Mouse (Mus musculus) liver, embryonic 15.5 days (tissue): Measurements from ENCODE around the gene Gm11034. TPM values are rescaled to one million over a fixed set of nuclear protein-coding genes. Genes with fewer than 3 reads are reported as not detected.

Source experiments
- ATAC-seq: fragments of 200-750 bp; cut with Nextera tagmentation; 2 replicates; pipeline ENCODE4 v1.8.0; 2017; ENCODE audit warnings: moderate number of reproducible peaks, mild to moderate bottlenecking, moderate library complexity; ENCODE audit not compliant: insufficient read depth
- H3K27ac ChIP-seq: fragments of 300-500 bp; sonication (generic); replicated peaks from 2 replicates; pipeline ENCODE4 v1.5.1; 2015; ENCODE audit warnings: mild to moderate bottlenecking, inconsistent platforms
- H3K27me3 ChIP-seq: fragments of 300-500 bp; sonication (generic); 2 replicates; pipeline ENCODE4 v1.6.1; 2015; ENCODE audit warnings: mild to moderate bottlenecking, inconsistent platforms
- H3K36me3 ChIP-seq: fragments of 300-500 bp; sonication (generic); replicated peaks from 2 replicates; pipeline ENCODE4 v1.6.1; 2015; ENCODE audit warnings: moderate library complexity, mild to moderate bottlenecking, inconsistent platforms
- H3K4me1 ChIP-seq: fragments of 300-500 bp; sonication (generic); replicated peaks from 2 replicates; pipeline ENCODE4 v1.6.1; 2015; ENCODE audit warnings: inconsistent platforms
- H3K4me2 ChIP-seq: fragments of 300-500 bp; sonication (generic); 2 replicates; pipeline ENCODE4 v1.6.1; 2015; ENCODE audit warnings: moderate library complexity, mild to moderate bottlenecking, inconsistent platforms
- H3K4me3 ChIP-seq: fragments of 300-500 bp; sonication (generic); replicated peaks from 2 replicates; pipeline ENCODE4 v1.5.1; 2015; ENCODE audit warnings: mild to moderate bottlenecking, inconsistent platforms
- H3K9ac ChIP-seq: fragments of 300-500 bp; sonication (generic); 2 replicates; pipeline ENCODE4 v1.6.1; 2015; ENCODE audit warnings: moderate library complexity, mild to moderate bottlenecking, inconsistent platforms
- H3K9me3 ChIP-seq: fragments of 300-500 bp; sonication (generic); replicated peaks from 2 replicates; pipeline ENCODE4 v1.6.1; 2016; ENCODE audit warnings: inconsistent platforms
- WGBS: fragments of 180-500 bp; shearing (Covaris S2); methylation state at CpG from one replicate; pipeline ENCODE4 v1.1.7; 2015; ENCODE audit warnings: mixed read lengths; ENCODE audit not compliant: insufficient replicate concordance; 5-methylcytosine and 5-hydroxymethylcytosine counted together
- polyA plus RNA-seq: library from polyadenylated mRNA; unstranded; fragments of >200 nt; fragmentation: Nextera tagmentation; extraction: Ambion mirVana; gene quantifications from 2 replicates; pipeline ENCODE4 v1.2.1, GENCODE M21; 2015

Gene Gm11034
- polyA plus RNA-seq, 1 experiment from 2014 or later = not detected

DNA sequence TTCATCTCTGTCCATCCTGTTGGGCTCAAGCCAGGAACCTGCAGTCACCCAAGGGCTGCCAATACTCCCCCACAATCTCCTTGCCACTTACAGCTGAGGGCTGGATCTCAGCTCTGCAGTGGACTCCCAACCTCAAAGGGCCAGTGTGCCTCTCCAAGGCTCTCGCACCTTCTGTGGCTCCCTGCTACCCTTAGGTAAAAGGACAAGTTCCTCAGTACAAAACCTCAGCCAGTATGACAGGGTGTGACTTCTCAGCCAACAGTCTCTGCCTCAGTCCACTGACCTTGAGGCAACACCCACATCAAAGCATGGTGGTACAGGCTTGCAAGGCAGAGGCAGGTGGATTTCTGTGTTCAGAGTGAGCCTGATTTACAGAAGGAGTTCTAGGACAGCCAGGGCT, 1.6 kb downstream of the Gm11034 start:
- Histone ChIP-seq H3K36me3 (no peaks in the 10 kb centered on the region), H3K4me1 (0 out of 2 replicates have a peak, but pooled peaks cover 5% of the 10 kb centered on the region), H3K9ac (no peak overlapping the region), H3K27me3 (no peaks in the 10 kb centered on the region), H3K4me3 (no peak overlapping the region), H3K4me2 (no peak overlapping the region), H3K9me3 (no peaks in the 10 kb centered on the region), H3K27ac (no peak overlapping the region)
- no peak for ATAC-seq
- WGBS = 60% methylated on average over 1 of the region's 1 CpGs

DNA sequence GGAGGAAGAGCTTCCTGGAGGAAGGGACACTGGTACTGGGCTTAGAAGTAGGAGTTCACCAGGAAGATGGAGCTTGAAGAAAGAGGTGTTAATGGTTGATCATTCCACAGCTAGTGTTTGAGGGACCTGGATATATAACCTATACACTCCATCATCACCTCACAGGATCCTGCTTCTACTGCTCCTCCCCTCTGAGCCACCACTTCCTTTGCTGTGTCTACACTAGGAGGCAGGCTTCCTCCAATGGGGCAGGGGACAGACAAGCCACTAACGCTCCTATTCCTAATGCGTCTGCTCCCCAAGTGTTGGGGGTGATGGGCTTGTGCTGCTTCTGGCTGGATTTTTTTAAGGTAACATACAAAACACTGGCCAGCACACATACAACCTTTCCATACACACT, 2.7 kb downstream of the Gm11034 start:
- ATAC-seq = no peak
- H3K27me3 ChIP-seq = no peaks in the 10 kb centered on the region
- H3K4me3 ChIP-seq = no peak overlapping the region
- no peak overlapping the region for H3K27ac ChIP-seq
- no peaks in the 10 kb centered on the region for H3K36me3 ChIP-seq
- no peak overlapping the region for H3K4me2 ChIP-seq
- no peak overlapping the region for H3K9ac ChIP-seq
- no peaks in the 10 kb centered on the region for H3K4me1 ChIP-seq
- WGBS = 54% methylated on average over 2 of the region's 2 CpGs
- no peaks in the 10 kb centered on the region for H3K9me3 ChIP-seq

DNA sequence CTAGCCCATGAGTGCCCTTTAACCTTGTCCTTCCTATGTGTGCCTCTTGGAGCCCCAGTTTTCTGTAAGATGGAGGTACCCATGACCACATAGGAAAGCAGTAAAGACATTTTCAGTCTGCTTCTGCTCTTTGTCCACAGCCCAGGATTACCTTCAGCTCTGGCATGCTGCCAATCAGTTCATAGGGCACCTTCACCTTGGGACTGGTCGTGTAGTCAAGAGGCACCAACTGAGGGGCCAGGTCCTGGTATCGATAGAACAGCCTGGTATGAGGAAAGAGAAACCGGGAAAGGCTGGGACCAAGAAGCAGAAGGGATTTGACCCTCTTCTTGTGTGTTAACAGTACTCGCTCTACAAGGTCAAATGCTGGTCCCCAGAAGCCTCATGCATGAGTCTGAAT, 3.2 kb downstream of the Gm11034 start:
- H3K27ac ChIP-seq = no peak overlapping the region
- ATAC-seq = no peak
- H3K9me3 ChIP-seq = no peaks in the 10 kb centered on the region
- H3K9ac ChIP-seq = no peak overlapping the region
- no peaks in the 10 kb centered on the region for H3K27me3 ChIP-seq
- no peaks in the 10 kb centered on the region for H3K4me1 ChIP-seq
- WGBS = 61% methylated on average over 4 of the region's 4 CpGs
- no peaks in the 10 kb centered on the region for H3K36me3 ChIP-seq
- H3K4me2 ChIP-seq = no peak overlapping the region
- no peak overlapping the region for H3K4me3 ChIP-seq

DNA sequence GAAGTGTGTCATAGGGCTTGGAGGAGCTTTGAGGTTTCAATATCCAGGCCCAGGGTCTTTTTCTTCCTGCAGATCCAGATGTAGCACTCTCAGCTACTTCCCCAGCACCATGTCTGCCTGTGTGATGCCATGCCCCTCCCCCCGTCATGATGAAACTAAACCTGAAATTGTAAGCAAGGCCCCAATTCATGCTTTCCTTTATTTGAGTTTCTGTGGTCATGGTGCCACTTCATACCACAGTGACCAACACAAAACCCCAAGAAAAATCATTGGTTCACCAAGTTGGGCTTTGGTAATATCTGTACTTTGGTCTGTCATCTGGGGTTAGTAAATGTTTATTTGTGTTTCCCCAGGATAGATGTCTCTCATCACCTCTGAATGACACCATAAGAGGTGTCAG, 4.9 kb downstream of the Gm11034 start:
- Histone ChIP-seq H3K9ac (no peak overlapping the region), H3K36me3 (no peaks in the 10 kb centered on the region), H3K27me3 (no peaks in the 10 kb centered on the region), H3K9me3 (0 out of 2 replicates have a peak, but pooled peaks cover 2% of the 10 kb centered on the region), H3K27ac (no peak overlapping the region), H3K4me1 (no peaks in the 10 kb centered on the region), H3K4me3 (no peak overlapping the region), H3K4me2 (no peak overlapping the region)
- WGBS = 73% methylated on average over 1 of the region's 1 CpGs
- no peak for ATAC-seq

DNA sequence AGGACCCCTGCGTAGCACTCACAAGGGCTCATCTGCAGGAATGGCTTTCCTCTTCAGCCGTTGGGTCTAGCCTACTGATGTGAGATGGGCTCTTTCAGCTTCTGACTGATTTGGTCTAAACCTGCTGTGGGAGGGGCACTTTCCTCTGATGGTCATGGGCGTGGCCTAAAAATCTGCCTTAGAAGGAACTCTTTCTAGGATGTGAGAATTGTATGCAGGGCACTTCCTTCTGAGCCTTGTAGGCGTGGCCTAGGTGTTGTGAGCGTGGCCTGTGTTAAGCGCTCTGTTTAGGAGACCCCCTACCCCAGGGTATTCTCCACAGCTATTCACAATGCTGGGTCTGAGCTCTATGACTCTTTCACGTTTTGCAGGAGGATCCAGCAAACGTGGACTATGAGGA, 15.4 kb downstream of the Gm11034 start:
- Histone ChIP-seq H3K9me3 (no peaks in the 10 kb centered on the region; the same call in 1 of the 2 replicates), H3K4me3 (no peak overlapping the region), H3K9ac (no peak overlapping the region), H3K4me1 (no peaks in the 10 kb centered on the region), H3K4me2 (no peak overlapping the region), H3K27ac (no peak overlapping the region), H3K36me3 (no peaks in the 10 kb centered on the region), H3K27me3 (no peaks in the 10 kb centered on the region)
- no peak for ATAC-seq
- 45% methylated on average over 8 of the region's 8 CpGs for WGBS

DNA sequence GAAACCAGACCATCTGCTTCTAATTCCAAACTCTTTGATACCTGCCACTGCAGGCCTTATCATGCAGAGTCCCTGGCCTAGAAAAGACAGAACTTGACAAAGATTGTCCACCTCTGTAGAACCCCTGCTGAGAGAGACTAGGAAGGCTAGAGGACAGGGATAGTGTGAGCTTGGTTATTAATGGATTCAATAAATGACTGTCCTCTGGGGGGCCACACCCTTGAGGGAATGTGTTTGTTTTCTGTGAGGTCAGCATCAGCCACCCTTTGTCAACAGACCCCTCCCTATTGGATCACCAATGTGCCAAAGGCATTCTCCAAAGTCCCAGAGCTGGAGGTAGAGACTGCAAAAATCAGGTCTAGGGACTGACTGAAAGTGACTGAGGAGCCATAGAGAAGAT, 21.4 kb downstream of the Gm11034 start:
- no peak for ATAC-seq
- no peak overlapping the region for H3K9ac ChIP-seq
- no peaks in the 10 kb centered on the region for H3K4me1 ChIP-seq
- no peak overlapping the region for H3K4me3 ChIP-seq
- H3K4me2 ChIP-seq = no peak overlapping the region
- no peak overlapping the region for H3K27ac ChIP-seq
- H3K9me3 ChIP-seq = no peaks in the 10 kb centered on the region
- no peaks in the 10 kb centered on the region for H3K27me3 ChIP-seq
- H3K36me3 ChIP-seq = no peaks in the 10 kb centered on the region

DNA sequence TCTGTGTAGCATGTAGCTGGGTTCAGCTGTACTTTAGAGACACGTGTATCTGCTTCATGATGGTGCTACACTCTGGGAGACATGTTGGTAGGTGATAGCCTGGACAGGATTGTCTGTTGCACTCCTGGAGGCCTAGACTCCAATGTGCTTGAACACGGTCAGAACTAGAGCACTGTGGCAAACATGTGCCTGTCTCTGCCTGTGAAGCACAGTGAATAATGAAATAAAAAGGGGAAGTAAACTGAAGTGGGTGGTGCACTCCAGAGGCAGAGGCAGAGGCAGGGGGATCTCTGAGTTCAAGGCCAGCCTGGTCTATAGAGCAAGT, 23.3 kb downstream of the Gm11034 start:
- Histone ChIP-seq H3K27ac (no peak overlapping the region), H3K4me1 (no peaks in the 10 kb centered on the region), H3K4me3 (no peak overlapping the region), H3K36me3 (no peaks in the 10 kb centered on the region), H3K27me3 (no peaks in the 10 kb centered on the region), H3K9ac (no peak overlapping the region), H3K9me3 (no peaks in the 10 kb centered on the region), H3K4me2 (peak overlapping the region; percentile 8; the same call in 1 of the 2 replicates)
- 52% methylated on average over 2 of the region's 2 CpGs for WGBS
- no peak for ATAC-seq

DNA sequence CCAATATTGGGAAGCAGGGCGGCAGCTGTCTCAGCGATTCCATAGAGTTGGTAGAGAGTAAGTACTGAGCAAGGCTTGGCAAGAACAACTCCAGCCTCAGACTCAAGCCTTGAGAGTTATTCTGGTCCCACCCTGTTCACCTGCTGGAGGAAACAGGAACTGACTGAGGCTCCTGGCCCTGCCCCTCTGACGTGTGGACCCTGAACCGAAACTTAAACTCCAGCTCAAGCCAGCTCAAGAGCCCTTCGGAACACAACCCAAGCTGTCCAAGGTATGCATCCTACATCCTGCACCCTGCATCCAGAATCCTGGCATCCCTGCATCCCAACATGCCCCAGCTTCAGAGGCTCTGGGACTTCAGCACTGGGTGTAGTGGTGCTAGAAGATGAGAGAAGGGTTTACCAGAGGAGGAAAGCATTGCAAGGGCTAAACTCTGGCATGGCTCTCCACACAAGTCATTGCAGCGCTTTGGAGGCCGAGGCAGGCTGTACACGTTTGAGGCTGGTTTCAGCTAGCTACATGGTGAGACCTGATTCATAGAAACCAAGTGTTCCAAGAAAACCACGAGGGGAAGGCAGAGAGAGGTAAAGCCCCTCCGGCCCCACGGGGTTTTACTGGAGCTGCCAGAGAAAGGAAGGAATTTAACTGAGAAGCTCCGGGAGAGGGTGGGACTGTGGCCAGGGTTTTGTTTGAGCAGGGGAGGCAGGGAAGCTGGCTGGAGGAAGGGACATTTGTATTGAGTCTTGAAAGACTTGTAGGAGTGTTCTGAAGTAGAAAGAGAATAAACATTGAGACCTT, 23.8 kb downstream of the Gm11034 start, which contains the start of gene Hsh2d:
Gene Hsh2d, plus strand, starts transcription at position 222 of the 798 bp plus-strand sequence.
- Histone ChIP-seq H3K27ac (no peak within 1 kb of the TSS), H3K36me3 (no peaks in the 10 kb centered on the region), H3K4me3 (peak within 1 kb of the TSS; percentile 3; the same call in 1 of the 2 replicates), H3K9ac (0 out of 2 replicates have a peak within 1 kb of the TSS, but pooled peaks have one; percentile 4), H3K9me3 (no peaks in the 10 kb centered on the region), H3K4me2 (peak within 1 kb of the TSS; percentile 8; the same call in 1 of the 2 replicates), H3K27me3 (no peaks in the 10 kb centered on the region), H3K4me1 (no peaks in the 10 kb centered on the region)
- ATAC-seq = no peak
- 50% methylated on average over 12 of the region's 12 CpGs for WGBS

DNA sequence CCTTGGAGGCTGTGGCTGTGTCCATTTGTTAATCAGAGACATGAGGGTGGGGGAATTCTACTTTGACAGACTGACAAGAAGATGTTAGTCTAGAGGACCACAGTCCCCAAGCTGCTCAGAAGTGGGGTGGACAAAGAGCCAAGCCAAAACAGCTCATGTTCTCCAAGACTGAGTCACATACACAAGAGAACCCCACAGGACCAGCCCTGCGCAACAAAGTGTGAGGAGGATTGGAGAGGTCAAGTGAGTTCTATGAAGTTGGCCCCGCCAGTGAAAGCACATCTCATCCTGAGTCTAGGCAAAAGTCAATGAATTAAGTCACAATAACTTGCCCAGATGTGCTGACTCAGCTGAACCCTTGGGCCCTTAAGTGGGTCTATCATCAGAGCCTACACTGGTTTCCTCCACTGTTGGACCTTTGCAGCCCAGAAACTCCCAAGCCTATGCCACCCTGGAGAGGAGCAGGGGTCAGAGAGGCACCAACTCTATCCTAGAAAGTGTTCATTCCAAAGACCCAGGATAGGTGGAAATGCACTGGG, 25.6 kb downstream of the Gm11034 start:
- Histone ChIP-seq H3K36me3 (no peaks in the 10 kb centered on the region), H3K9ac (no peak overlapping the region), H3K27me3 (no peaks in the 10 kb centered on the region), H3K4me2 (no peak overlapping the region), H3K27ac (no peak overlapping the region), H3K9me3 (no peaks in the 10 kb centered on the region), H3K4me1 (0 out of 2 replicates have a peak, but pooled peaks cover 5% of the 10 kb centered on the region), H3K4me3 (no peak overlapping the region)
- WGBS = 69% methylated on average over 2 of the region's 2 CpGs
- ATAC-seq = no peak

DNA sequence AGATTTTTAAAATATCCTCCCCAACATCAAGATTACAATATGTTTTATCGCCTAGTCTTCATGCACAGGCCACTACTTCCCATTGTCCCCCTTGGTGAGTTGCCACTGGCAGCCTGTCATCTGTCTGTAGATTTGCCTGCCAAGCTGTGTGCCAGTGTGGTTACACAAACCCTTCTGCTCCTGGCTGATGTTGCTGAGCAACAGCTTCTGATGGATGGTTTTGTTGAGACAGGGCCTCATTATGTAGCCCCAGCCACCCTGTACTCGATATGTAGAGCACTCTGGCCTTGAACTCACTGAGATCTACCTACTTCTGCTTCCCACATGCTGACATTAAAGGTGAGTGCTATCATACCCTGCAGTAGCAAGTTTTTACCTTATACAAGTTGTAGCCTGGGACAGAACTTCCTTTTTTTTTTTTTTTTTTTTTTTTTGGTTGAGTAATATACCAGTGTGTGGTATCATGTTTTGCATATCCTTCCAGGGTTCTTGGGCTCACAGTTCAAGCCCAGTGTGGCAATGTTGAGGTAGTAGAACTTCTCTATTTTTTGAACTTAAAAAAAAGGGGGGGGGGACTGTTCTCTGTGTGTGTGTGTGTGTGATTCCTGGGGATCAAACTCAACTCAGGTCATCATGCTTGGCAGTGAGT, 29.8 kb downstream of the Gm11034 start:
- 0 out of 2 replicates have a peak, but pooled peaks cover 5% of the 10 kb centered on the region for H3K4me1 ChIP-seq
- H3K9ac ChIP-seq = no peak overlapping the region
- ATAC-seq = no peak
- H3K27me3 ChIP-seq = no peaks in the 10 kb centered on the region
- no peak overlapping the region for H3K4me3 ChIP-seq
- H3K36me3 ChIP-seq = peaks cover 36% of the 10 kb centered on the region
- WGBS = 53% methylated on average over 2 of the region's 2 CpGs
- peak overlapping the region; percentile 51; the same call in 1 of the 2 replicates for H3K27ac ChIP-seq
- H3K9me3 ChIP-seq = no peaks in the 10 kb centered on the region
- no peak overlapping the region for H3K4me2 ChIP-seq

DNA sequence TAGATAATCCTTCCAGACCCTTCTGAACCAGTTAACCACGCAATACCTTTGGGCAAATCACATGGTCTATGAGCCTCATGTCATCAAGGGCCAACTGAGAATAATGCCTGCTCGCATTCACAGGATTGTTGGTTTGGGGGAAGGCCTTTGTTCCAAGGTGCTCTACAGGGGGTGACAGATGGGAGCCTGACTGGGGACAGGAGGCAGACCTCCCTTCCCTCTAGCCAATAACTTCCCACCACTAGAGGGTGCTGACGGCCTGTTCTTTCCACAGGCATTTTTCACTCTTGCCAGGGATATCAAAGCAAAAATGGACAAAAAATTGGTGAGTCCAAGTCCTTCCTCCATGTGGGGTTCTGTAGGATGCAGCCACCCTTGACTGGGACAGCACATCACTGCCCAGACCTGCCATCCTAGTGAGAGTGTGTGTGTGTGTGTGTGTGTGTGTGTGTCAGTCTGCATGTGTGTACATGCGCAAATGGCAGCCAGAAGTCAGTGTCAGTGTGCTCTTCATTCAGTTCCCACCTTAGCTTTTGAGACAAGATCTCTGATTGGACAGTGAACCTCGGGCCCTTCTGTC, 36.0 kb downstream of the Gm11034 start:
- no peak overlapping the region for H3K9ac ChIP-seq
- H3K27ac ChIP-seq = no peak overlapping the region
- H3K36me3 ChIP-seq = peaks cover 99% of the 10 kb centered on the region
- ATAC-seq = no peak
- no peak overlapping the region for H3K4me3 ChIP-seq
- no peaks in the 10 kb centered on the region for H3K27me3 ChIP-seq
- H3K9me3 ChIP-seq = no peaks in the 10 kb centered on the region
- no peak overlapping the region for H3K4me2 ChIP-seq
- 56% methylated on average over 5 of the region's 5 CpGs for WGBS
- H3K4me1 ChIP-seq = no peaks in the 10 kb centered on the region
